Mouse (Mus musculus): ENCODE data around the gene Bdkrb1.

The Bdkrb1 gene

DNA sequence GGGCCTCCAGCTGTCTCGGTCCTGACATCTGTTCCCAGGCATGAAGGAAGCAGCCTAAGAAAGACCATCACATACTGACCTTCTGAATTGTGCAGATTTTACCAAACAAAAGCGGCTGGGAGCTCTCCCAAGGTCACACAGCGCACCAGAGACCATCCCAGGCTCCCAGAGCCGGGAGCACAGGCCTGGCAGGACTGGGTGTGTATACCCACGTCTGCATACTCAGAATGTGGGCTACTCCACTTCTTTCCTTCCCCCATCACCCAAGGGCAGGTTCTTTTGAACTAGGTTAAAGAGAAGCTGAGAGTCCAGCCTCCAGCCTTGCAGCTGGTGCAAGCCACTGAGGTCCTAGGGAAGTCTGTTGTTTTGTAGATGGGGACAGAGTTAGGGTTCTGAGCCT, 3.8 kb upstream of the Bdkrb1 start:
- DNase-seq, result no peak

DNA sequence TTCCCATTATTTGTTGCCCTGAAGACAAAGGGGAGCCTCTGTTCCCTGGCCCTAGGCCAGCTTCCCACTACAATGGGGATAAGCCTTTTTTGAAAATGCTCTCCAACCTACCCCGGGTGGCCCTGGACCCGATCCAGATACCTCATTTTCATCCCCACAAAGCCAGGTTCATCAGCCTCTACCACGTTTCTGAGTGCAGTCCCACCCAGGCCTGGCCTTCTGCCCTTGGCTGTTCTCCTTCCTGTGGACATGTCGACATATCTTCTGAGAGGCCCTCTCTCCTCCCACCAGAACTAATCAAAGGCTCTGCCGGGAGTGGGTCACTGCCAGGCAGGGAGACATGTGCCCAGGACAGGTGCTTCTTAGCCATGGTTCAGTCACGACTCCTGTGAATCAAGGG, 1.3 kb upstream of the Bdkrb1 start:
- DNase-seq, result no peak

DNA sequence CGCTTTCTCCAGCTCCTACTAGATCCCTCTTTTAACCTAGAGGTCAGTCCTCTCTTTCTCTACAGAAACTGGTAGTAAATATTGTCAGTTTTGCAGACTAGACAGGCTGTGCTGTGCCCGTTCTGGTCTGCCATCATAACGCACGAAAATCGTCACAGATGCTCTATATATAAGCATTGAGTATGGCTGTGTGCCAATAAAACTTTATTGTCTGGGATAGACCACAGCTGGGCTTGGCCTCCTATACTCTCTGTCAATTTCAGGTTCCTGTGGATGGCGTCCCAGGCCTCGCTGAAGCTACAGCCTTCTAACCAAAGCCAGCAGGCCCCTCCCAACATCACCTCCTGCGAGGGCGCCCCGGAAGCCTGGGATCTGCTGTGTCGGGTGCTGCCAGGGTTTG, 1.0 kb downstream of the Bdkrb1 start:
- no peak for DNase-seq

DNA sequence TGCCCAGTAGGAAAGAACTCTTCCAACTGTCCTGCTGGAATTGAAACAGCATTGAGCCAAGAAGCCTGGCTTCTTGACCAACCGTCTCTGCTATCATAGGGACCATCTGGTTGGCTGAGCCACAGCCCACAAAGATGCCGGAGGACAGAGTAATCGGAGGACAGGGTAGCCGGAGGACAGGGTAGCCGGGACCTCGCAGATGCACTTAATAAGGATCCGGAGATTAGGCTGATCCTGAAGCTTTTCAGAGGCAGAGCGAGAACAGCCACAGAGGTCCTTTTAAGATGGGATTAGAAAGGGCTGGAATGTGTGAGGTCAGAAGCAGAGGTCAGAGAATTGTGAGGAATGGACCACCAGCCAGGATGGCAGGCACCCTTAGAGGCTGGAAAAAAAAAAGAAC, 2.3 kb downstream of the Bdkrb1 start:
- DNase-seq, result no peak

DNA sequence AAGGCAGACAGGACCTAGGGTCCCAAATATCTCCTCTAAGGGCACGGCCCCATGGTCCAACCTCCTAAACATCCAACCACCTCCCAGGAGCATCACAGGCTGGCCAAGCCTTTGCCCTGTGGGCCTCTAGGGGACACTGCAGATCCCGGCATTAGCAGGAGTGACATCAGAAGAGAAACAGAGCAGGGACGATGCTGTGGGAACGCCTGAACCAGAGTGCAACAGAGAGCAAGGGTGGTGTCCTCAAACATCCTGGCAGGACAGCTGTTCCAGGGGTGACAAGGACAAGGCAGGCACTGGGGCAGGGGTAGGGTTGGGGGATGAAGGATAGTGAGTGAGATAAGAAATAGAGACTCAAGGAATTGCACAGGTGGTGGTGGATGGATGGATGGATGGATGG, 4.0 kb downstream of the Bdkrb1 start:
- no peak for DNase-seq

DNA sequence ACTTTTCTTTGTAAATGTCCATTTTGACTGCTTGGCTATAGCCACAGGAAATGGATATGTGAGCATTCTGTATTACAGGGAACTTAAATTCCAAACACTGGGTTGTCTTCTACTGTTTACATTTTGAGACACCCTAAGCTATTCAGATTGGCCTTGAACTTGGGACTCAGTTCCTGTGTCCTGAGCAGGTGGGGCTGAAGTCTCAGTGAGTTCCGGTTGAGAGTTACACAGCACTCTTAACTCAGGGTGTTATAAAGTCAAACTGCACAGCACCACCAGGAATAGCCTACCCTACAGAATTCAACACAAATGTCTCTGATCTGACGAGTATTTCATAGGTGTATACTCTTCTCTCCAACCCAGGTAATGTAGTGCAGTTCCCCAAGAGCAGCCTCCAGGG, 8.2 kb downstream of the Bdkrb1 start:
- no peak for DNase-seq

DNA sequence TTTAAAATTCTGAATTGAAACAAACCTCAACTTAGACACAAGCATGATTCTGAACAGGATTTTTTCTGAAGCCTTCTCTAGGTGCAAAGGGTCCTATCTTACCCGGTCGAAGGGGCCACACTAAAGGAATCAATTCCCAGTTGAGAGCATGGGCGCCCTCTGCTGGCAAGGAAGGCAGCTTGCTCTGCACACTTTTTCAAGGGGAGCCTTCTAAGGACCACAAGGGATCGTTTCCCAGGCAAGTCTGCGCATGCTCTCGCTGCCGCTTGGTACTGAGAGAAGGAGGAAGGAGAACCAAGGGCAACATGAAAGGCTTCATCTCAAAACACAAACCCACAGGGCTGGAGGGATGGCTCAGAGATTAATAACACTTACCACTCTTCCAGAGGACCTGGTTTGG, 8.9 kb downstream of the Bdkrb1 start:
- peak; percentile 51 for DNase-seq

DNA sequence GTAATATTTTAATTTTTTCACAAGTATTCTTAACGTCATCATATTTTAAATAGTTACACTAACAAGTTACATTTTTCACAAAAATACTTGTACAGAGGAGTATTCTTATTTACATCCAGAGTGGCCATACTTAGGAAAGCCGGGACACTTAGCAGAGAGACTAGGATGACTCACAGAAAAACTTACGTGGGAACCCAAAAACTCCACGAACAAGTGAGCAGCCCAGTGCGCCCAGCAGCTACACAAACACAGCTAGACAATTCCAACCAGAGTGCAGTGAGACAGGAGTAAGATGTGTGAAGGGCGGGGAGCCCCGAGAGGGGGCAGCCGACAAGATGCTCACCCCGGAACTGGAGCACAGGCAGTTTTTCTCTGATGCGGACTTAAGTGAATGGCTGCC, 10.7 kb downstream of the Bdkrb1 start:
- no peak for DNase-seq

DNA sequence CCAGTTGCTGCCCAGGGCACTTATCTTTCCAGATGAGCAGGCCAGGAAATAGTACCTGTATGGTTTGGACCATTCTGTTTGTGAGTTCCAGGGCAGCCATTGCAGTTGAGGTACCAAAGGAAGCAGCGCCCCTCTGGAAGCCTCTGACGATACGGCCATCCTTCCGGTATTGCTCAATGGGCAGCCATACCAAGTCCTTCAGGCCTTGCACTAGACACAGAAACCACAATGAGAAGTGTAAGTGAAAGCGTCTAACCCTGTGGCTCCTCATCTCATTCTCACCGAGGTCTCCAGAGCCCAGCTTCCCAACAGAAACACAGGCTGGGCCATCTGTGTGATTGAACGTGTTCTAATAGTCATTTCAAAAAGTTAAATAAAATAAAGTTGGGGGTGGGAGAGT, 19.2 kb downstream of the Bdkrb1 start:
- no peak for DNase-seq

DNA sequence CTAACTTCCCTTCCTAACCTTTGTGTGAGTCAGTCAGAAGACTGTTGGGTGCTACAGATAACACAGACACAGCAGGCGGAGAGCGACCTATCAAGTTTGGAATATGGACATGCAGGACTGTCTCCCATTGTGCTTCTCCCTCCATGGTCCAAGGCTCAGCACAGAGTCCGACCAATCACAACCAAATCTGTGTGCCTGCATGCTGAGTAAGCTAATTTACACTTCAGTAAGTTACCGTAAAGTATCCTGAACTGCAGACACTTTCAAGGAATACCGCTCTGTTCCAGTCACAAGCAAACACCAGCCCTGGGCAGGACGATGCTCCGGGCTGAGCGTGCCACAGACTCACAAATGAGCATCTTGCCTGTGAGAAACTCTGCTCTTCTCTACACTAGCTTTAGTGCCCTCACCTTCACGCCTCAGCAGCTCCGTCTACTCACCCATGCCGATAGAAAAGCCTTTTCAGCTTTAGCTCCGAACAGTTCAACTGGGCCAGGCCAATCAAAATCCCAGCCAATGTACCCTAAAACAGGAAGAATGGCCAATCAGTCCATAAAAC, 20.2 kb downstream of the Bdkrb1 start:
- DNase-seq, result no peak

DNA sequence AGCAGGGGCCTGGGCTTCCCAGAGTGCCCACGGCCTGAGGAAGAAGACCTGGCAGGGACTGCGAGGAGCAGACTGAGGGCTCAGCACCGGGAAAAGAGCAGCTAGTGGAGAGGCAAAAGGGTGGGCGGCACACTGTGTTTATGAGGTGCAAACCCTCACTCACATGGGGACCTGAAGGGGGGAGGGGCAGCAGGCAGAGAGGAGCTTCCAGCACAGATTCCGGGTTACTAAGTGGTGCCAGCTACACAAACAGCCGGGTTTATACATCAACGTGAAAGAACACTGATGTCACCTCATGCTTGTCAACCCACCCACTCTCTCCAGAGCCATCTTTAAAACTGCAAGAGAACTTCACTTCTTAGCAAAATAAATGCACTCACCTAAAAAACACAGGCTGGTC, 22.9 kb downstream of the Bdkrb1 start:
- no peak for DNase-seq

DNA sequence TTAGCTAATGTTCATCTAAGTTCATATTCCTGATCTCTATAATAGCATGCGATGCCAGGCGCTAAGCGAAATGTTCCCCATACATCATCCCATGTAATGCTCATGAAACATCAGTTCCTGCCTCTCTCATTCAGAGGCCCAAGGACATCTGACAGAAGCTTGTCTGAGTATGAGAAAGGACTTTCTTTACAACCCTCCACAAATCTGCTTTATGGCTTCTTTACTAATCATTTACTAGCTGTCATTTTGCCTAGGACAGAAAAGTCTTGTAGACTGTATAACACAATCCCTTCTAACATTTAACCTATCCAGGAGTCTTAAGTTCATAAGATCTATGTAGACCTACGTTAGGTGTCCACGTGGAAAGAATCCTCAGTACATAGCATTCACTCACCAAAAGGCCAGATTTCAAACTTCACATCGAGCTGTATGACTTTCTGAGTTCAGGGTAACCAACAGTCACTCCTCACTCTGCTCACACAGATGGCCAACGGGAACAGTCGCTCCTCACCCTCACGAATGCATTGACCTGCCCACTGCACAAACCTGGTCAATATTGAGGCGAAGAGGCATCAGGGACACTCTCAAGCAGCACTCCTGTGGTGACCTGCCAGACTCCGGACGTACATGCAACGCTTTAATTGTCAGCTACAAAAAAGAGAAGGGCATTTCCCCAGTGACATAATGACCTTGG, 31.6 kb downstream of the Bdkrb1 start:
- no peak for DNase-seq

DNA sequence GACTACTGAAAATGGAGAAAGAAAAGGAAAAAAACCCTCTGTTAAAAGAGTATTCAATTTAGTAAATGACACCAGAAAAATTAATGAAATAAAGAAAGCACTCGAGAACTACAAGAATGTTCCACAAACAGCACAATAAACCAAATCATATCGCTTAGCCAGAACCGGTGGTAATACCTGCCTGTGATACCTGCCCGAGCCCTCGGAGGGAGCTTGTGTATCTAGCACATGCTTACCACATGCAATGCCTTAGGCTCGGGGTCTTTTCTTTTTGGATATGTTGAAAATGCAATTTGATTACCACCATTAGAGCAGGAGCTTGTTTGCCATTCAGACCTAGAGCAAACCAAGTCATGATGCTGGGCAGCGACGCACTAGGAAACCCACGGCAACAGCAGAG, 33.7 kb downstream of the Bdkrb1 start:
- DNase-seq, result no peak

DNA sequence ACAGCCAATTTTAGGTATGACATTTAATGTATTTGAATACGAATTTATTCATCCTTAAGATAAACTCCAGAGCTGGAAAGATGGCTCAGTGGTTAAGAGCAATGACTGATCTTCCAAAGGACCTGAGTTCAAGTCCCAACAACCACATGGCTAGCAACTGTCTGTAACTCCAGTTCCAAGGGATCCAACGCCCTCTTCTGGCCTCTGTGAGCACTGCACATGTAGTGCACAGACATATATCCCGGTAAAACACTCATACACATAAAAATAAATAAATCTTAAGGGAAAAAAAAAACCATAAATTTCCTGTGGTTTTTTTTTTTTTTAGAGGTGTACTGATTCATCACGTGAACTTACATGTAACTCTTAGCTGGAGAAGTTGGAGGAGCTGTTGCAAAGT, 34.7 kb downstream of the Bdkrb1 start:
- no peak for DNase-seq

DNA sequence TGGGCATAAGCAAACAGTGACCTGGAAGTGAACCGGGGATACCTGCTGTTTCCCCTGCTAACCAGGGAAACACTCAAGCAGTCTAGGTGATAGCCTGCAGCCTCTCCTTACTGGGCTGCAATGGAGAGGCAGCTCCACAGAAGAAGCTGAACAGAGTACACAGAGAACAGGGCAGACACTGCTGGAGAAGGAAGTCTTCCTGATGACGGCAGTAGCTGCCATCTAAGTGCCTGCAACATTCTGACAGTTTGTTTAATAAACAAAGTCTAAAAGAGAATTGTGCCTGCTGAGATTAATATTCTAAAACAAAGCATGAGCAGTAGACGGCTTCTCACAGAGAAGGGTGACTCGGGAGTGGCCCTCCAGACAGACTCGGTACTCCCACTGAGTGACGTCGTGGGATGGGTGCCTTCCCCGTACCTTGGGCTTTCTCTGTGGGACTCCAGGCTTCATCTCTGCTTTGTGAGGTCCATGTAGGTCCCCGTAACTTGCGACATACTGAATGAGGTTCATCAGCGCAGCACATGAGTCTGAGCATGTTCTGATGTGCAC, 40.0 kb downstream of the Bdkrb1 start:
- no peak for DNase-seq

Measured in right cerebral cortex, postnatal 25 days (tissue).